Mouse (Mus musculus) cortical plate, adult 2 months (tissue): ENCODE results near the gene Ppfia3.

ENCODE experiments used
- CTCF ChIP-seq: fragments of 200-500 bp; IDR thresholded peaks from 2 replicates; pipeline ENCODE4 v1.5.1; 2011; ENCODE audit warnings: mild to moderate bottlenecking, control low read depth, low read length; ENCODE audit not compliant: insufficient read depth; ENCODE audit errors: extremely low read depth
- POLR2A ChIP-seq: fragments of 200-500 bp; IDR thresholded peaks from 2 replicates; pipeline ENCODE4 v1.6.1; 2011; ENCODE audit warnings: mild to moderate bottlenecking, low read length, control low read depth; ENCODE audit not compliant: insufficient read depth; ENCODE audit errors: extremely low read depth

GRCm38 (mm10) chr7:45342081-45342480 is 24.7 kb downstream of the Ppfia3 start:
- no peak for TF ChIP-seq CTCF
- no peak for TF ChIP-seq POLR2A
